Comparison of ENCODE assay signal across 20 mouse cellular contexts in the genomic region with DNA sequence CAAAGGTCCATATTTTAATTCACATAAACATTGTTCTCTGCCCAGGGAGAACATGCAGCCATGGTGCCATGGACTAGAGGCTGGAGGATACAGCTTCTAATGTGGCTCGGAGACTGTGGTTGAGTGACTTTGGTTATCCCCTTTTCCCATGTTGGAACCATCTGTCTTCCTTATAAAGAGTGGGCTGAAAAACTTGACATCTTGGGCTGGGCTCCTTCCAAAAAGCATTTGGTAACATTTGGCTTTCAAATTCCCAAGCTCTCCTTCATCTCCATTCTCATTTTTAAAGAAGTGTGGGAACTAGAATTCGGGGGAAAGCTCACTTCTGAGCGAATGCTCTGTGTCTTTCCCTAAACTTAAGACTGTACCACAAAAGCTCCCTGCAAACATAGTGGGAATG. TPM values are rescaled to one million over a fixed set of nuclear protein-coding genes. Genes with fewer than 3 reads are reported as not detected.
"Had no signal": no experiment of that assay in that cellular context is flagged by ENCODE, and none has a peak within 500 bp of the region (broad histone marks: within the 10 kb centered on the region; RNA-seq: fewer than 3 reads in every experiment).

No protein-coding gene starts in this region.

- H3K4me3 ChIP-seq: lung, embryonic 15.5 days; megakaryocyte, embryonic 14.5 days; midbrain, embryonic 13.5 days; midbrain, embryonic 15.5 days; neural tube, embryonic 12.5 days; stomach, embryonic 15.5 days had no signal

- H3K9me3 ChIP-seq: lung, embryonic 15.5 days; midbrain, embryonic 13.5 days; midbrain, embryonic 15.5 days; neural tube, embryonic 12.5 days; stomach, embryonic 15.5 days had no signal

- H3K27ac ChIP-seq: lung, embryonic 15.5 days; macrophage; midbrain, embryonic 13.5 days; midbrain, embryonic 15.5 days; neural tube, embryonic 12.5 days; stomach, embryonic 15.5 days; stomach, postnatal 0 days had no signal

- DNase-seq: liver, postnatal 0 days; lung, adult 2 months; lung, postnatal 14 days; lung, postnatal 36 days; right cerebral cortex, postnatal 25 days; thymus, adult 18-20 months; thymus, postnatal 14 days; thymus, postnatal 36 days had no signal

- H3K36me3 ChIP-seq: lung, embryonic 15.5 days; midbrain, embryonic 13.5 days; midbrain, embryonic 15.5 days; neural tube, embryonic 12.5 days; stomach, embryonic 15.5 days had no signal

- H3K4me1 ChIP-seq: lung, embryonic 15.5 days; megakaryocyte, embryonic 14.5 days; midbrain, embryonic 13.5 days; midbrain, embryonic 15.5 days; neural tube, embryonic 12.5 days; stomach, embryonic 15.5 days had no signal

- H3K27me3 ChIP-seq: lung, embryonic 15.5 days; megakaryocyte, embryonic 14.5 days; midbrain, embryonic 13.5 days; midbrain, embryonic 15.5 days; neural tube, embryonic 12.5 days; stomach, embryonic 15.5 days had no signal

- H3K9ac ChIP-seq: liver, postnatal 0 days; lung, embryonic 15.5 days; midbrain, embryonic 13.5 days; midbrain, embryonic 15.5 days; neural tube, embryonic 12.5 days; stomach, embryonic 15.5 days had no signal

- ATAC-seq: liver, postnatal 0 days; lung, postnatal 0 days; midbrain, embryonic 13.5 days; midbrain, embryonic 15.5 days had no signal

- H3K4me2 ChIP-seq: lung, embryonic 15.5 days; midbrain, embryonic 11.5 days; midbrain, embryonic 13.5 days; midbrain, embryonic 15.5 days; neural tube, embryonic 12.5 days; stomach, embryonic 15.5 days had no signal

RNA-seq across cellular contexts. Expression of gene Cxcl12, which starts 50.3 kb away (rescaled TPM):
- total RNA-seq: monocyte, adult 5-6 weeks; neutrophil, adult 5-6 weeks had no signal
